Mouse (Mus musculus): ENCODE measurements around the gene Ssh1.
A peak's percentile ranks its signal among the peaks of the same experiment; 100 is the strongest.

The Ssh1 gene

DNA sequence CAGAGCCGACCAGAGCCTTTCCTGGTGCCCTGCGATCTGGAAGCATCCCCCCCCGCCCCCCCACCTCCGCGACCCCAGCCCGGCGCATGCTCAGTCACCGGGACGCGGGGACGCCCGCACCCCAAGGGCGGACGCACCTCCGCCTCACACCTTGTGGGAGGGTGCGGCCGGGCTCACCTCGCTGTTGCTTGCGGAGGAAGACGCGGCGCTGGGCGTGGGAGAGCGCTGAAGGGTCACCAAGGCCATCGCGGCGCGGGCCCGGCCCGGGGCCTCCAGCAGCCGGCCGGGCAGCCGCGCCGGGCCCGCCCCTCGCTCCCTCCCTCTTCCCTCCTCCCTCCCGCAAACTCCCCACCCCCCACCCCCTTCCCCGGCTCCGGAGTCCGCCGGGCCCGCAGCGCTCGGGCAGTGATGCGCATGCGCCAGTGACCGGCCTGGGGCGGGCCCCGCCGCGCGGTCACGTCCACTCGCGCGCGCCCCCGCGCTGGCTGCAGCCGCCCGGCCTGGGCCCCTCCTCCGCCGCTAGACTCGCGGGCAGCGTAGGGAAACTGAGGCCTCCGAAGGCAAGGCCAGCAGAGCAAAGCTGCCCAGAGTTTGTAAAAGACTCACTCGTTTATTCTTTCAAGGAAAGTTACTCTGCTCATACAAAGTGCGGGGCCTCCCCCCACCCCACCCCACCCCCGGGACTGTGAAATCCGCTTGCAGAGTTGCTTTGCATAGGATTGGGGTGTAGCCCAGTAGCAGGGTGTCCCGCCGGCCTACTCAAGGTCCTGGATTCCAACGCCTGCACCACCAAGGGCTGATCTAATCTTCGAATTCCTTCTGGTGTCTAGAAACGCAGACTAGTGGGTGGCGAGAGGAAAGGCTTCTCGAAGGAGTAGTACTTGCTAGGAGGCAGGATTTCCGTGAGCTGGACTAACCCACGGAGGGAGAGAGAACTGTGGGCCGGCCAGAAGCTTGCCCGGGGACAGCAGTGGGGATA, at the start of gene Ssh1:
Gene Ssh1, minus strand, starts transcription at position 408 of the 979 bp plus-strand sequence.
- peak; percentile 89 for DNase-seq

DNA sequence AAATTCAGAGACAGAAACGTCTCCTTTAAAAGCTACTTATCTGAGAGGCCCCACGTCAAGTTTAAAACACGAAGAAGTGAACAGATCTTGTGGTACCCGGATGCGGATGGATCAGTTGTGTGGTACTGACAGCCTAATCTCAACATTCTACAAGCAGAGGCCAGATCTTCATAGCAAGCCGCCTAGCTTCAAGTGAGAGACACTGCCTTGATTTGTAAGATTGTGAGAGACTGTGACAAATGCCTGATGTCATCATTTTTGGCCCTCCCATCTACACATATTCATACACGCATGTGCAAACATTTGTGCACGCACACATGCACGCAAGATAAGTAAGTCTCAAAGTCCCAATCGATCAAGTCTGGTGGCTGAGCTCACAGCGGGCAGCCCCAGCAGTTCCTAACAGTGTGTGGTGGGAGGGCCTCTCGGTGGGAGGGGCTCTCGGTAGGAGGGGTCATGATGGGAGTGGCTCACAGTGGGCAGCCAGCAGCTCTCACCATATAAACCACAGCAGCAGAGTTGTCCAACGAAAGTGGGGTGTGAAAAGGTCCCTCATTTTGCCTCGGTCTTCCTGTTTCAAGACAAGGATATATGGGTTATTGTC, 47.7 kb upstream of the Ssh1 start:
- no peak for DNase-seq

DNA sequence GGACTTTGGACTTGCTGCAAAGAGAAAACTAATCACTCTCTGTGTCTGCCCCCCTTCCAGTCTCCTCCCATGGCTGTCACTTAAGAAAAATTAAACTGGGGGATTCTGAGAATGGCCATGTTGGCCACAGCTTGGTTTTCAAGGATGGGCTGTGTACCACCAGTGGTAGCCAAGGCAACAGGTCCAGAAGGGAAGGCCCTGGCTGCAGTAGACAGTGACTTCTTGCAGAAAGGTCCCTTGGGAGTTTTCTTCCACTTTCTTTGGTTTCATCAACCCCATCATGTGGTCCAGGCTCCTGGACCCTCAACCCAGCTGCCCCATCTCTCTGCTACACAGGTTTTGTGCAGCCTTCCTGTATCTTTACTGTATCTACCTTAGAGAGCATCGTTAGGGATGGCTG, 47.2 kb upstream of the Ssh1 start:
- no peak for DNase-seq

DNA sequence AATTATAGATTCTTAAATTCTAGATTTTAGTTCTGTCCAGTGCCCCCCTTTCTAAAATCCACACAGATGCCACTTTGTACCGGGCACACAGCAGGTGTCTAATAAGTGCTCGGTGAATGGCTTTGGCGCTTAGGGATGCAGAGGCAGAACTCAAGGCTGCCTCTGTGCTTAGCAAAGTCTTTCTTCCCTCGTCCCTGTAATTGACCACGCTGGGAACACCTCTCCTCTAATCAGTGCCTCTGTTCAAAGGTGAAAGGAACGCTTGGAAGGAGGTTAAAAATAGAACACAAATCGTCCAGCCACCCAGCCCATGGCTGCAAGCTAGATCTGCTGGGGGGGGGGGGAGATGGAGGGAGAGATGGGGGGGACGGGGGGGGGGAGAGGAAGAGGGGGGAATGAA, 46.8 kb upstream of the Ssh1 start:
- DNase-seq: no peak

DNA sequence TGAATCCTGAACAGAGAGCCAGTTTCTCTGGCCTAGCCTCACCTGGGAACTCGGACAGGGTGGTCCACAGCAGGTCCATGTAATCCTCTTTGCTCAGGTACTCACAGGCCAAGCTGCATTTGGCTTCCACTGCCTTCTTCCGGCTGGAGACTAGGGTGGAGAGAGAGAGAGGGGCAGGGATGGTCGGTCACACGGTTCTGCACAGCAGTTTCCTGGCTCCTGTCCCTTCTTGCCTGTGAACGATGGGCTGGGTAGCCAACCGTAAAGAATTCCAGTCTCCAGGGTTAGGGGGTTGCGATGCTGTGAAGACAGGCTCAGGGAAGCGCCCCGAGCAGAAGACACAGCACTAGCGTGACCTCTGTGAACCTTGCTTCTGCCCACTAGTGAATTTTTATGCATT, 41.4 kb upstream of the Ssh1 start:
- peak; percentile 50 for DNase-seq

DNA sequence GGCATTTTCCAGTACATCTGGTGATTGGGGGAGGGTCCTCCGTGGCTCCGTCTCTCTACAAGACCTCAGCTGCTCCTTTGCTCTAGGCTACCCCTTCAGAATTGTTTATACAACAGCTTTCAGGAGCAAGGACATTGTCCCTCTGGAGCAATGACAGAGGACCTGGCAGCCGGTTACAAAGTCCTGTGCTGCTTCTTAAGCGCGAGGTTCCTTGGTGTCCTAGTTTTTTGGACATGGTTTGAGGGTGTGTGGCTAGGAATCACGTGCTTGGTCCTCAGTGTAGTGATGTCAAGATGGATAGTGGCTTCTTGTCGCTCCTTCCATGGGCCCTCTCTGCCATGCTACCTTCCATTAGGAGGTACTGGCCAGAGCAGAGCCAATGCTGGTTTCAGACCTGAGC, 40.7 kb upstream of the Ssh1 start:
- DNase-seq: no peak

DNA sequence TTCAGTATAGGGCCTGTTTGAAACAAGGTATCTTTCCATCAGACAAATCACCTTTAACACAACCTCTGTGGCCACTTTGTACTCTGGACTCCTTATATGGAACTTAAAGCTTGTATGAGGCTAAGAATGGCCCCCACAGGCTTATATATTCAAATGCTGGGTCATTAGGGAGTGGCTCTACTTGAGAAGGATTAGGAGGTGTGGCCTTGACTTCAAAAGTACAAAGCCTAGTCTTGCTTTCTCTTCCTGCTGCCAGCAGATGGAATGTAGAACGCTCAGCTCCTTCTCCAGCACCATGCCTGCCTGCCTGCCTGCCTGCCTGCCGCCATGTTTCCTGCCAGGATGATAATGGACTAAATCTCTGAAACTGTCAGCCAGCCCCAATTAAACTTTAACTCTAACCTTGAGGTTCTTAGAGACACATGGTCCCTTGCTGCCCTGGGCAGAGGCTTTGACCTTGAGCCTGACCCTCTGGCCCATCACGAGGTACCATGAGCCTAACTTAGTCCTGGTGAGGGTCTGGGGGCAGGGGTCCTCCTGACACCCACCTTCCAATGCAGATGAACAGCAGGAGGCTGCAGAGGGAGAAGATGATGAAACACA, 38.6 kb upstream of the Ssh1 start:
- DNase-seq: no peak

DNA sequence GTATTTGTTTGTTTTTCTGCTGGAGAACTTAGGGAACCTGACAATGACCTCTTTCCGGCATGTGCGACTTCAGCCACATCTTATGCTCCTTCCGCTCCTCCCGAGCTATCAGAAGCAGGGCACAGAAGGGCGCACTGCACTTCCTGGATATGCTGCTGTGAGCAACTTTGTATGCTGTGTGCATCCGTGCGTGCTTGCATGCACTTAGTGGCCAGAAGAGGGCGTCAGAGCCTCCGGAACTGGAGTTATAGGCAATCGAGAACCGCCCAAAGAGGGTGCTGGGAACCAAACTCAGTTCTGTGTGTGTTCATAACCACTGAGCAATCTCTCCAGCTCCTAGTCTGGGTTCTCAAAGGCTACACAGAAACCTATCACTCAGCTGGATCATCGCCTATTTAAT, 37.0 kb upstream of the Ssh1 start:
- no peak for DNase-seq

DNA sequence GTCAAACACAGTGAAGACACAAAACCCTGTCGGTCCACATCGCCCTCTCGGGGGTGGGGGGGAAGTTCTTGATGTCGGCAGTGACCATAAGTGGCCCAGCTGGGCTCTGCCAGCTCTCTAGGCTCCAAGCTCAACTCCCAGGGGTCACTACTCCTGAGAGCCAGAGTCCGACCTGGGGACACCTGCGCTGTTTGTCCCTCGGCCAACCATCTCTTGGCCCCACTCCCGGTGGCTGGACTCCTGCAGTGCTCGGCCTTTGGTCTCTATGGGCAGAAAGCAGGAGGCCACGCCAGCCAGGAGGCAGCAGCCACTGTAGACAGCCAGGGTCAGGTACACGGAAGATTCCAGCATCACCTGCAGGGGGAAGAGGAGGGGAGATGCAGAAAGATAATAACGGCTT, 34.4 kb upstream of the Ssh1 start:
- DNase-seq: peak; percentile 79

DNA sequence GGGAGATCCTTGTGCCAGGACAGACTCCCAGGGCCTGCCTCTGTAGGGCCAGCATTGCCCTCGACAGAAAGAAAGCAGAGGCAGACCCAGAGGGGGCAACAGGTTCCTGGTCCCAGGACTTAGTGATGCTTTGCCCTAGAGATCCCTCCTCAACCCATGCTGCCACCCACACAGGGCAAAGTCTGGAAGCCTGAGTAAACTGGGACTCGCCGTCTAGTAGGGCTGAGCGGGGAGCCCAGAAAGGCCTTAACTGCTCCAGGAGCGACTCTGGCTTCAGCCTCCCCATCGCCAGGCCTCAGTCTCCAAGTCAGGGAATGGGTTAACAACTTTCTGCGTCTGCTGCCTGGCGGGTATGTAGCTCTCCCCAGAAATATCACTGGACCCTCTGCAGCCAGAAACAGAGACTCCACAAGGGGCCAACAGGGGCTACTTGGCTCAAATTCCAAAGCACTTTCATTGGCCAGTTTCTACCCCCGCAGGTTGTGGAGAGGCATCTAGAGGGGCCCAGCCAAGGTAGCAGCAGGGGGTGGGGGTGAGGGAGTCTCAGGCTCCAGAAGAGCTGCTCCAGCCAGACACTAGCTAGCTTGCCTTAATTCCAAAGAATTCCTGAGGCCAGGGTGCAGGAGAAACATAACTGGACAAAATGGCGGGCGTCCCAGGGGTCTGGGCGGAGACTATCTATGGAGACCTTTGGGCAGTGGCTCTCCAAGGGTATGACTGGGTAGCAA, 33.7 kb upstream of the Ssh1 start:
- no peak for DNase-seq

DNA sequence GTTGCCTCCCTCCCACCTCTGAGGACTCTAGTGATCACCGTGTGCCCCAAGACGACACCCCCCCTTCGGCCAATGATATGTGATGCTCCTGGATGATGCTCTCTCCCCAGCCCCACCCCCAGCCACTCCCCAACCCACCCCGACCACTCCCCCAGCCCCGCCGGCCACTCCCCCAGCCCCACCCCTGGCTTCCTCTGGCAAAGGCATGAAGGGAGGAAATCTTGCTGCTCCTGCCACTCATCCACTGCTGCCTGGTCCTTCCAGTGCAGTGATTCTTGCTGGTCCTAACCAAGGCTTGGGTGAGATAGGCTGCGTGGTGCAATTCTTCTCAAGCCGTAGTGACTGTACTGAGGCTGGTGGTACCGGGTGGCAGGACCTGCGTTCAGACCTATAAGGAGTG, 31.2 kb upstream of the Ssh1 start:
- DNase-seq: no peak

DNA sequence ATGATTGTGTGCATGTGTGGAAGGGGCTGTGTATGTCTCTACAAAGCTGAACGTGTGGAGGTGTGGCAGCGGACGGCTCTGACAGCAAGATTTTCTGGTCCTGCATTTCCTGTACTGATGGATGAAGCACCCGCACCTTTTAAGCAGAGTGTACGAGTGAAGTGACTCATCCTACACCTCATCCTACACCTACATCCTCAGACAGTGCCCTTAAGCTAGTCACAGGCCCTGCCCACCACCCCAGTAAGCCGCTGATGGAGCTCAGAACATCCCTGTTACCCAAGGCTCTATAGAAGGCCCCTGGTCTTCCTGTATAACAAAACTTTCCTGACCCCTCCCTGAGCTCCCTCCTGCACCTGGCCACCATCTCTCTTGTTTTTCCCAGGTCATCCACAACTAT, 30.7 kb upstream of the Ssh1 start:
- DNase-seq: no peak

DNA sequence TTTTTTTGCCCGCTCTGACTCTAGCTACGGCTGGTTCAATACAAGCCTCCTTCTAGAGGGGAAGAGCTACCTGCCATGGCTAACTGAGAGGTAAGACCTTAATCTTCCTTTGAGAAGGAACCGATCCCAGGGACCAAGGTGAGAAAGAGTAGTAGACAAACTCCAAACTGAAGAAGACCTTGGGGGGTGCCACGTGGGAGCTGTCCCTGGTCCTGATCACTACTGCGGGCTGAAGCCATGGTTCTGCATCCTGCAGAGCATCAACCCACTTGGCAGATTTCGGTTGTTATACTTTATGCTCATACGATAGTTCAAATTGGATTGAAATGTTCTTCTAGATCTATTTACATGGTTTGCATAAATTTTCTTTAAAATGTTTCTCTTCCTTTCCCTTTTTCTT, 21.4 kb upstream of the Ssh1 start:
- no peak for DNase-seq

DNA sequence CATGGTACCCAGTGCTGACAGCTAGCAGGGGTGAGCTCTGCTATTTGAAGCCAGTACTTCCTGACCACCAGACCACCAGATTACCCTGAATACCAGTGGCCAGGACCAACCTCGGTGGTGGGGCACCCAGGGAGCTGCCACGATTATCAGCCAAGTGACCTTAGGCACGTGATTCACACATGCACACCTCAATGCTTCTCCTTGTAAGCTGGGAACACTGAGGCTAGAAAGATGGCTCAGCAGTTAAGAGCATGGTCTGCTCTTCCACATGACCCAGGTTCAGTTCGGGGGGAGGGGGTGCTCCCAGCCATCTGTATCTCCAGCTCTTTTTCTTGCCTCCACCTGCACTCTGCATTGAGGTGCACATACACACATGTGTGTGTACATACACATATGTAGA, 15.4 kb upstream of the Ssh1 start:
- no peak for DNase-seq

DNA sequence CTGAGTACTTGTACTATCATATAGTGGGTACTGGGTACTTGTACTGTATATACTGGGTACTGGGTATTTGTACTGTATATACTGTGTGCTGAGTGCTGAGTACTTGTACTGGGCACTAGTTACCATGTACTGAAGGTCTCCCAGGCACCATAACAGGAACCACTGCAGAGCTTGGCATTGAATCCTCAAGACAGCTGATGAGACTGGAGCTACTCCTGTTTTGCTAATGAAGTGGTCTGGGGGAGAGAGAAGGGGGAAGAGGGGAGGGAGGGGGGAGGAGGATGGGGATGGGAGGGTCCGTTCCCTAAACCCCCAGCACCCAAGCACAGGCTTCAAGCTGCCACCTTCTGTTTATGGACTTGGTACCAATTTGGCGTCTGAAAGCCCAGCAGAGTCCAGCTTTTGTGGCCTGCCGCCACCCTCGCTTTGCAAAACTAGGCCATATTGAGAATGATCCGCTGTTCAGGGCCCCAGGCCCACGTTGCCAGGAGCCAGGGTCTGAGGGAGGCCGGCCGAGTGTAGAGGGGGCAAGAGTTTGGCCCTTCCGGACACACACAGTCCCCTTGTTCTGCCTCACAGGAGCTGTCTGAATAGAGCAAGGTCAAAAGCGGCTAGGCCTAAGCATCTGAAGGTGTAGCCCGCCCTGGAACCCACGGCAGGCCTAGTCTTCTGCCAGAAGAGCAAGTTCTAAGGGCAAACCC, 14.2 kb upstream of the Ssh1 start:
- peak; percentile 50 for DNase-seq

DNA sequence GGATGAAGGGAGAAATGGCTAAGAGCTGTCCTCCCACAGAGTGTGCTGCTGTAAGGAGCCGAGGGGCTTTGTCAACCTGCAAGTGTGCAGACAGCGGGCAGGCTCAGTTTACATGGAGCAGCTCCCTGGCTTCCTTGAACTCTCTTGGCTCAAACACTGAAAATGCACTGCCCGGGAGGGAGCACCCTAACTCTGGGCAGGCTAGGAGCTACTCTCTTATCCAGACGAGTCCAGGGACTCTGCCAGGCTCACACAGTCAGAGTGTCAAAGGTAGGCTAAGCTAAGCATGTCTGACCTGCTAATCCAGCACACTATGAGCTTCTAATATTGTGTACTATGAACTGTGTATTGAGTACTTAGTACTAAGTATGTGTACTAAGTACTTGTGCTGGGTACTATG, 13.3 kb upstream of the Ssh1 start:
- DNase-seq: no peak

DNA sequence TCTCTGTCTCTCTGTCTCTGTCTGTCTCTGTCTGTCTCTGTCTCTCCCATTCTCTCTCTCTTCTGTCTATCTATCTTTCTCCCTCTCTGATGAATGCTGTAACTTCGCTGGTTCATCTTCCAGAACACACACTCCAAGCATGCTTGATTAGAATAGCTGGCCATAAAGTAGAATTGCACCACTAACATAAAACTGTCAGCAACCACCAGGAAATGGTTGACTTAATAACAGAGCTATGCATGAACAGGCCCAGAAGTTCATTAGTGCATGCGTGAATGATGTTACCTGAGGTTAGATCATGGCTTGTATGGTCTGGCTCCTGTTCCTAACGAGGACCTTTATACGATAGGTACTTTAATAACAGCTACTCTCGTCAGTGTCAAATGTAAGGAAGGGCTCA, 11.4 kb upstream of the Ssh1 start:
- no peak for DNase-seq

DNA sequence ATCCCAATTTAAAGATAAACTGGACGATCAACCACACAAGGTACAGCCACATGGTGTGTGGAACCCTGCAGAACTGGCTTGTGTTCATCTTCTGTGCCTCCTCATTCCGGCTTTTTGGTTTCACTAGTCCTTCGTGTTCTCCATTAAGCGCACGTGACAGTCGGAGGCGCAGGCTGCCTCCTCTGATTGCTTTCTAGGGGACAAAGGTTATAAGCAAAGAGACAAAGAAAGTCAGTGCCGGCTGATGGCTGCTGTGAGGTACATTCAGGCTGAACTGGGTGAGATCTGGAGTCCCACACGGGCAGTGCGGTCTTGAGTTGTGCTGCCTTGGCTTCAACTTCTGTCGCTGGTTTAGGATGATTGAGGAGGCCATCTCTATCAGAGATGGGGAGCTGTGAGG, 10.9 kb upstream of the Ssh1 start:
- no peak for DNase-seq

DNA sequence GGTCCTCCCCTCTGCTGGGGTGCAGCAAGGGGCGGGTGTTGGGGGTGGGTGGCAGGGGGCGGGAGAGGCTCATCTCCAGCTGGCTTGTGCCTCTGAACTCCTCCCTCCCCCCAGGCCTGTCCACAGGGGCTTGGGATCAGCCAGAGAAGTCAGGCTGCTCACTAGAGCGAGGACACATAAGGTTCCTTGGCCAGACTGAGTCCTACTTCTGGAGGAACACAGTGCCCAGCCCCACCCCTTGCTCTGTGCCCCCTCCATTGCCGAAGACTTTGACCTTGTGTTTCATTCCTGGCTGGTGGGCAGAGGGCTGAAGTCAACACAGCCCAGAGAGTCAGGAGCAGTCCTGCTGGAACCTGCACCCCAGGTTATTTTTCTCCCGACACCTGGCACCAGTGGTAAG, 9.8 kb upstream of the Ssh1 start, which contains the start of gene Dao:
Gene Dao, plus strand, starts transcription at position 162 of the 400 bp plus-strand sequence.
- no peak for DNase-seq

DNA sequence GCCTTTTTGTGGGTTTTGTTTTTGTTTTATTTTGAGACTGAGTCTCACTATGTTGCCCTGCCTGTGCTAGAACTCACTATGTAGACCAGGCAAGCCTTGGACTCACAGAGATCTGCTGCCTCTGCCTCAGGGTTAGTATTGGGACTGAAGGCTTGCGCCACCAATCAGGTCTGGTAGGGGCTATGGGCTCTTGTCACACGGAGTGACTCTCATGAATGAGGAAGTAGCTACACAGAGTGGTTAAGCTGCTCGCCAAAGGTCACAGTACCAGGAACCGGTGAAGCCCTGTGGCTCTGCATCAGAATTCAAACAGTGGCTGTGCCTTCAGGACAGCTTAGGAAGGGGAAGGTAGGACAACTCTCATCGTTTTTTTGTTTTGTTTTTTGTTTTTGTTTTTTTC, 5.7 kb upstream of the Ssh1 start:
- no peak for DNase-seq

DNA sequence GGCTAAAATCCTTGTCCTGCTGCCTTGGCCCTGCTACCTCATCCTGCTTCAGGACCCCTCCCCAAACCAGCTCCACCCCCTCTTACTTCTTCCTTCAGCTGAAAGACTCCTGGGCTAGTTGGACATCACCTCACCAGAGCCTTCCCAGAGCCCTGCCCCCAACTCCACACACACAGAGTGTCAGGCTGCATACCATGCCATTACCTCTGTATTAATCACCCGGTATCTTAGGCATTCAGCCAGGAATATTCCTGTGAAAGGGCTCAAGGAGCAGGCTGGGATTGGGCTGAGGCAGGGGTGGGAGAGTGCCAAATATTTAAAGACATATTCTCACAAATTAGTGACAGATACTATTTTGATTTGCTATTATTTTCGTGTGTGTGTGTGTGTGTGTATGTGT, 2.8 kb upstream of the Ssh1 start:
- no peak for DNase-seq

DNA sequence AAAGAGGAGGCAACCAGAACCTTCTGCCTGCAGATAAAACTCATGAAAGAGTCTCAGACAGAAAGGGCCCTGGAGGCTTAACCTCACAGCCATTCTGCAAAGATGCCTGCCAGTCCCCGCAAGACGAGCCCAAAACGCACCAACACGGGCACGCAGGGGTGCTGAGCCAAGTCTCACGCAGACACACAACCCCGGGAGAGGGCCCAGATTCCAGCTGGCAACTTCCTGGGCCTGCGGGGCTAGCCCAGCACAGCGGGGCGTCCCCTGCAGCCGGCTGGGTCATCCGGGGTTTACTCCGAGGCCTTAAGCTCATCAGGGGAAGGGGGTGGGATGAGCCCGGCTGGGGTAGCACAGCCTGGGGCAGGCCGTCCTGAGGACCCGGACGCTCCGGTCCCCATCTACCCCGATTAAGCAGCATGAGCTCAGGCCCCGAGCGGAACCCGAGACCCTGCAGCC, 635 bp downstream of the Ssh1 start:
- peak; percentile 74 for DNase-seq

All from cerebellum, adult 9-11 months (tissue).